Mouse (Mus musculus) bone marrow macrophage, adult 2 months (primary cell): Measurements from ENCODE around the gene Hormad2.

Experiments
- CTCF ChIP-seq: IDR thresholded peaks from 2 replicates; pipeline ENCODE4 v1.5.1; 2012; ENCODE audit warnings: low read depth, mild to moderate bottlenecking, low read length, moderate library complexity
- POLR2A ChIP-seq: IDR thresholded peaks from 2 replicates; pipeline ENCODE4 v1.6.1; 2012; ENCODE audit warnings: mild to moderate bottlenecking, low read depth, low read length, borderline replicate concordance

DNA sequence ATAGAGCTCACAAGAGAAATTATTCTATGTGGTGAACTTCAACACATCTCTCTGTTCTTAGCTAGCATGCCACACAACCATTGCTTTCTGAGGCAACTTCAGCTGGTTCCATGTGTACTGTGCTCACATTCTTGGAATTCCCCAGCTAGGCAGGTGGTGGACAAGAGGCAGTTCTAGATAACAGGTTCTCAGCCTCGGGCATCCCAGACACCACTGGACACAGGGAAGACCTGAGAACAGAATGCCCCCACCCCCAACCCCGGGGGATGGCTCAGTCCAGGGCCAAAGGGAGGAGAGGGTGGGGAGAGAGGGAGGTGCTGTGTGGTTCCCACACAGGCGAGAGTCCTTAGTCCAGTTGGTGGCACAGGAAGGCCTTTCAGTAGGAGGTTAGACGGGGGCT, 36.6 kb downstream of the Hormad2 start:
- TF ChIP-seq CTCF: no peak
- no peak for TF ChIP-seq POLR2A
